Mouse (Mus musculus) hindbrain, postnatal 0 days (tissue): ENCODE measurements around the gene Gif. TPM values are rescaled to one million over a fixed set of nuclear protein-coding genes. Genes with fewer than 3 reads are reported as not detected.

Source experiments
- ATAC-seq: fragments of 200-750 bp; cut with Nextera tagmentation; 2 replicates; pipeline ENCODE4 v1.8.0; 2017; ENCODE audit warnings: mild to moderate bottlenecking, moderate TSS enrichment, moderate library complexity
- DNase-seq: peaks from one replicate; pipeline ENCODE4 v3.0.0-alpha.2; 2015; ENCODE audit warnings: low spot score
- H3K27ac ChIP-seq: fragments of 300-500 bp; sonication (generic); 2 replicates; pipeline ENCODE4 v1.5.1; 2014; ENCODE audit warnings: mild to moderate bottlenecking
- H3K27me3 ChIP-seq: fragments of 300-500 bp; sonication (generic); 2 replicates; pipeline ENCODE4 v1.6.1; 2014; ENCODE audit warnings: low read length, mixed read lengths; ENCODE audit not compliant: insufficient read depth
- H3K36me3 ChIP-seq: fragments of 300-500 bp; sonication (generic); 2 replicates; pipeline ENCODE4 v1.6.1; 2014; ENCODE audit warnings: low read length, mixed read lengths; ENCODE audit not compliant: insufficient read depth
- H3K4me1 ChIP-seq: fragments of 300-500 bp; sonication (generic); 2 replicates; pipeline ENCODE4 v1.6.1; 2014; ENCODE audit warnings: antibody characterized with exemption, low read length, mixed read lengths; ENCODE audit not compliant: insufficient read depth
- H3K4me2 ChIP-seq: fragments of 300-500 bp; sonication (generic); 2 replicates; pipeline ENCODE4 v1.6.1; 2014; ENCODE audit warnings: low read depth, mild to moderate bottlenecking, low read length, moderate library complexity, mixed read lengths
- H3K4me3 ChIP-seq: fragments of 300-500 bp; sonication (generic); 2 replicates; pipeline ENCODE4 v1.5.1; 2014; ENCODE audit warnings: low read length
- H3K9ac ChIP-seq: fragments of 300-500 bp; sonication (generic); replicated peaks from 2 replicates; pipeline ENCODE4 v1.6.1; 2014; ENCODE audit warnings: mild to moderate bottlenecking, low read length, moderate library complexity, mixed read lengths
- H3K9me3 ChIP-seq: fragments of 300-500 bp; sonication (generic); 2 replicates; pipeline ENCODE4 v1.6.1; 2016; ENCODE audit warnings: low read length, mixed read lengths
- CTCF ChIP-seq: IDR thresholded peaks from 2 replicates; pipeline ENCODE4 v1.5.1; 2016; ENCODE audit warnings: antibody characterized with exemption, control low read depth, low read depth
- WGBS: fragments of 180-500 bp; shearing (Covaris S2); extraction: QIAGEN DNeasy Blood & Tissue Kit; methylation state at CpG from one replicate; pipeline ENCODE4 v1.1.7; 2014; 5-methylcytosine and 5-hydroxymethylcytosine counted together
- polyA plus RNA-seq: library from polyadenylated mRNA; unstranded; fragments of >200 nt; fragmentation: Nextera tagmentation; extraction: Ambion mirVana; gene quantifications from 2 replicates; pipeline ENCODE4 v1.2.1, GENCODE M21; 2015
- total RNA-seq: library from RNA; depleted of rRNA; stranded (reverse); fragments of >200 nt; gene quantifications from 2 replicates; pipeline ENCODE4 v1.2.3, GENCODE M21; 2014

The Gif gene
- total and polyA plus RNA-seq, 2 experiments from 2014 or later: not detected

DNA sequence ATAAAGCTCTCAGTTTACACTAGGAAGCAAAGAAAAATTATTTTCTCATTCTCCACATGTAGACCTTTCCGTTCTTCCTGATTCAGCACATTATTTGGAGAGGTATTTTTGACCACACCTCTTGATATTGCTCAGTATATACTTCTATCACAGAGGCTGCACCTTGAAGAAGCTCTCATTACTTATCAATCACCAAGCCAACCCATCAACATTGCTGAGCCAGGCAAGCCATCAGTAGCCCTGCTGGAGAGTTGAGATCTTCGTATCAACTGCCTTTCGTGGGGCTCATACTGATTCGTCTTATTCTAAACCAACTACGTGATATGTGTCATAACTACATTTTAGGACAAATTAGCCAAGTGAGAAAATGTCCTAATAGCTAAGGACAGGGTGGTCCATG is 20.1 kb upstream of the Gif start:
- Histone ChIP-seq H3K4me1 (no peaks in the 10 kb centered on the region), H3K27me3 (no peaks in the 10 kb centered on the region), H3K9ac (no peak overlapping the region), H3K4me2 (no peak overlapping the region), H3K4me3 (no peak overlapping the region), H3K36me3 (no peaks in the 10 kb centered on the region), H3K27ac (no peak overlapping the region), H3K9me3 (no peaks in the 10 kb centered on the region)
- no peak for ATAC-seq
- WGBS: 95% methylated on average over 5 of the region's 5 CpGs
- TF ChIP-seq CTCF: no peak
- DNase-seq: no peak

- no peaks in the 10 kb centered on the region for H3K9me3 ChIP-seq
- 81% methylated on average over 1 of the region's 1 CpGs for WGBS
- ATAC-seq (no peak), DNase-seq (no peak)
- TF ChIP-seq CTCF: no peak
- H3K27me3 ChIP-seq: no peaks in the 10 kb centered on the region
- H3K9ac ChIP-seq: no peak overlapping the region
- H3K4me3 ChIP-seq: no peak overlapping the region
- no peak overlapping the region for H3K27ac ChIP-seq
- no peaks in the 10 kb centered on the region for H3K4me1 ChIP-seq
- no peaks in the 10 kb centered on the region for H3K36me3 ChIP-seq
- H3K4me2 ChIP-seq: no peak overlapping the region
Observed at GRCm38 (mm10) chr19:11730278-11730677, 17.1 kb upstream of the Gif start.

DNA sequence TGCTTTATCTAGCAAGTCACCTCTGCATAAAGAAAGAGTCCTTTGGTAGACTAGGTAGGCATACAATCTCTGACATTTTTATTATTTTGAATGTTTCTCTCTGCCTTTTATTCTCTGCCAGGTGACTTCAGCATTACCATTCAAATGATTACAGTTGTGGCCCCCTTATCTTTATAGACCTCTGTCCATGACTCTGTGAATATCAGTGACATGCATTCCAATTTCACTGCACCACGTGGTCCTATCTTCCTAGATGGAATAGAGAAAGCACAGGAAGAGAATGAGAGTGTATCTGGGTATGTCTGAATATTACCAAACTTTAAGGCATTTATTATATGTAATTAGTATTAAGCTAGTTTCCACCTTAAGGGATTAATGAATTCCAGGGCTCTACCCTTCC is 10.9 kb upstream of the Gif start:
- no peaks in the 10 kb centered on the region for H3K27me3 ChIP-seq

DNA sequence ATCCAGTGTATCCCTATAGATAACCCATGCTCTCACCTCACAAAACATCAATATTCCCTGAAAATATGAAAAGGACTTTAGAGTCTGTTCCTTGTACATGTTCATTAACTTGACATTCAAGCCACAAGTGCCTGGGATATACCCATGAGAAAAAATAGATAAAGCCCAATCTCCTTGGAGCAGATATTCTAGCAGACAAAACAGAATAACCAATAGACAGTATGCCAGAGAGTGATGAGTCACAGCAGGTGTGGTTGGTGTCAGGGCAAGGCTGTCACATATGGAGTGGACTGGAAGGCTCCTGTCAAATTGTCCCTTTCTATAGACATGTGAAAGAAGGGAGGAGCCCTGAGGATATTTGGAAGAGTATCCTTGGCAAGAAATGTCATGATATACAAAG is 1.7 kb upstream of the Gif start:
- DNase-seq (no peak), ATAC-seq (no peak)
- no peak overlapping the region for H3K9ac ChIP-seq
- TF ChIP-seq CTCF: no peak
- H3K27ac ChIP-seq: no peak overlapping the region
- no peaks in the 10 kb centered on the region for H3K27me3 ChIP-seq
- no peaks in the 10 kb centered on the region for H3K4me1 ChIP-seq
- no peak overlapping the region for H3K4me2 ChIP-seq
- H3K9me3 ChIP-seq: no peaks in the 10 kb centered on the region
- no peak overlapping the region for H3K4me3 ChIP-seq
- no peaks in the 10 kb centered on the region for H3K36me3 ChIP-seq

More for the DNA sequence above, 10.9 kb upstream of the Gif start:
- Histone ChIP-seq H3K36me3 (no peaks in the 10 kb centered on the region), H3K9me3 (no peaks in the 10 kb centered on the region), H3K27ac (no peak overlapping the region), H3K4me2 (no peak overlapping the region), H3K9ac (no peak overlapping the region), H3K4me3 (no peak overlapping the region), H3K4me1 (no peaks in the 10 kb centered on the region)
- no peak for DNase-seq
- 53% methylated on average over 1 of the region's 1 CpGs for WGBS
- TF ChIP-seq CTCF: no peak
- ATAC-seq: no peak

- WGBS: 83% methylated on average over 3 of the region's 3 CpGs
- ATAC-seq (no peak), DNase-seq (peak; percentile 32)
Observed at GRCm38 (mm10) chr19:11765059-11765458, 17.7 kb downstream of the Gif start.

GRCm38 (mm10) chr19:11766413-11766812 is 19.1 kb downstream of the Gif start:
- Histone ChIP-seq H3K9me3 (no peaks in the 10 kb centered on the region), H3K36me3 (no peaks in the 10 kb centered on the region), H3K4me3 (no peak overlapping the region), H3K4me1 (0 out of 2 replicates have a peak, but pooled peaks cover 4% of the 10 kb centered on the region), H3K4me2 (no peak overlapping the region), H3K27me3 (no peaks in the 10 kb centered on the region), H3K9ac (no peak overlapping the region), H3K27ac (no peak overlapping the region)
- TF ChIP-seq CTCF: no peak
- 64% methylated on average over 4 of the region's 4 CpGs for WGBS
- ATAC-seq: no peak
- DNase-seq: no peak

More at GRCm38 (mm10) chr19:11765059-11765458, 17.7 kb downstream of the Gif start:
- Histone ChIP-seq H3K27ac (no peak overlapping the region), H3K9me3 (no peaks in the 10 kb centered on the region), H3K36me3 (no peaks in the 10 kb centered on the region), H3K4me1 (no peaks in the 10 kb centered on the region), H3K27me3 (no peaks in the 10 kb centered on the region), H3K9ac (no peak overlapping the region), H3K4me3 (no peak overlapping the region), H3K4me2 (no peak overlapping the region)
- peak; percentile 35; the same call in 1 of the 2 replicates for TF ChIP-seq CTCF

DNA sequence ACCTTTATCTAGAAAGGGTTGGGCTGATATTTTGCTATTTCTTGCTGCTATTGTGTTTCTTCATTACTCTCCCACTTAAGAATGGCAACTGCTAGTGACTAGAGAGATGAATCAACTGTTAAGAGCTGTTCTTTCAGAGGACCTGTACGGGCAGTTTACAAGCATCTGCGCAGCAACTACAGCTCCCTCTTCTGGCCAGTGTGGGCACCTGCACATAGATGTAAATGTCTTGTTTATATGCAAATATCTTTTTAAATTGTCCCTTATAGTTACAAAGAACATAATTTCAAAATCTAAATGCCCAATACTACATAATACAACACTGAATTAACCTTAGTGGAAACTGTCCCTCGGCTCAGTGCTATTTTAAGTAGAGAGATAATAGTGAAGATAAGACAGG is 20.8 kb downstream of the Gif start:
- Histone ChIP-seq H3K36me3 (no peaks in the 10 kb centered on the region), H3K4me2 (no peak overlapping the region), H3K9me3 (no peaks in the 10 kb centered on the region), H3K4me1 (0 out of 2 replicates have a peak, but pooled peaks cover 4% of the 10 kb centered on the region), H3K27ac (no peak overlapping the region), H3K27me3 (no peaks in the 10 kb centered on the region), H3K4me3 (no peak overlapping the region), H3K9ac (no peak overlapping the region)
- ATAC-seq (no peak), DNase-seq (peak; percentile 85)
- peak; percentile 85 for TF ChIP-seq CTCF
- 12% methylated on average over 3 of the region's 3 CpGs for WGBS
